Mouse (Mus musculus): Measurements from ENCODE around the gene Med27.

Med27 gene

GRCm38 (mm10) chr2:29563986-29564385 lies 217.4 kb downstream of the Med27 start:
- DNase-seq (ENCODE audit: low read depth, low spot score) = peak; percentile 62

DNA sequence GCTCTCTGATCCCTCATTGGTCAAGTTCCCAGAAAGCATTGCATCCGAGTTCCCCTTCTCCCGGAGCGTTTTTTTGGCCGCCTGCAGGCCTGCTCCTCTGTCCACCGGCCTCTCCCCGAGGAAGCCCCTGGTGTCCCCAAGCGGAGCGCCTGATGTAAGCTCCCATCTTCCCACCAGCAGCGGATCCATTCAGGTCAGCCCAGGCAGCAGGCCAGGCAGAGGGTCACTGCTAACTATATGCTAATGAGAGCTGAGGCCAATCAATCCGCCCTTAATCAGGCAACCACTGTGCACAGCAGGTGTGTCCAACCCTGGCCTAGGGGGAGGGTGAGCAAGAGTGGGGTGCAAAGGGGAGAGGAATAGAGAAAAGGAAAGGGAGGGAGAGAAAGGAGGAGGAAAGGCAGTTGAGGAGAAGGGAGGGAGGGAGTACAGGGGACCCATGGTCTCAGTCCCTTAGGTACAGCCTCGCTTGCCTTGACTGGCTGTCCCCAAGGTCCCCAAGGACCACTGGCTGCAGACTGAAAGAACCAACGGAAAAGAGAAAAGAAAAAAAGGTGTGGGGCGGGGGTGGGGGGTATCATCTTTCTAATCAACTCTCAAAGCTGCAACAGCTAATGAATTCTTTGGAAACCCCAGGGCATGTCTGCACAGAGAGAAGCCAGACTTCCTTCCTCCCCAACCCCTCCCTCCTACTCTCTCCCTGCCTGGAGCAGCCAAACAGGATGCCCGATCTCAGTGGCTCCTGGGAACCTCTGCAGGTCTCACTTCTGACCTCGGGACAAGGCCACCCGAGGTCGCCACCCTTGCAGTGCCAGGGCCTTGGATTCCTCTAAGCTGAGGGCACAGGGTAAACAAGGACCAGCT lies 219.2 kb downstream of the Med27 start:
- DNase-seq (ENCODE audit: low read depth, low spot score) = no peak

DNA sequence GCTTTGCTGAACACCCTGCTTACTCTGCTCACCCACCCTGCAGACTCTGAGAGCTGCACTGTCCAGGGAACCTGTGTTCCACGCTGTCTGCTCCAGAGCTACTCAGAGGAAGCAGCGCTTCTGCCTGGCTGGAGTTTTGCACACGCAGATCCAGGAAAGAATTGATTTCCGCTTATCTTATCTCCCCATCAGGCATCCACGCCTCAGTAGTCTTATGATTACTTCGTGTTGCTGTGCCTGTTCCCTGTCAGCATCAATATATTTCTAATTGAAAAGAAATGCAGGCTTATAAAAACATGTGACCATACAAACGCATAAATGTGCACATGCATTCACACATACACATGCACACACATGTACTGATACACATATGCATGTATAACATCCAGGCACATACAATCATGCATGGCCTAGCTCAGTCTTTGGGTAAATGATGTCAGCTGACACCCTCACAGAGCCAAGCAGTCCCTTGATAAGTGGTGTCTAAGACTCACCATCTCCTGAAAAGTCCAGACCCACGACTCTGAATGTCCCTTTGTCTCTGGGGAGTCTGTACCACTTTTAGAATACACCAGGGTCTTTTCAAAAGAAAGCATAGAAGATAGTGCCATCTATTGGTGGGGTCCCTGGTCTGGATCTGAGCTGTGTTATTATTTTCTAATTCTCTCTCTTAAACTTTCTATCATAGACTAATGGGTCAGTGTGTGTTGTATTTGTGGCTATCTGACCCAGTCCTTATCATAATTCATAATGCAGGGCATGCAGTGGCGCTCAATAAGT lies 225.5 kb downstream of the Med27 start:
- DNase-seq (ENCODE audit: low read depth, low spot score) = no peak

- DNase-seq (ENCODE audit: low read depth, low spot score) = no peak
Observed at GRCm38 (mm10) chr2:29572811-29573427, 226.3 kb downstream of the Med27 start.

DNA sequence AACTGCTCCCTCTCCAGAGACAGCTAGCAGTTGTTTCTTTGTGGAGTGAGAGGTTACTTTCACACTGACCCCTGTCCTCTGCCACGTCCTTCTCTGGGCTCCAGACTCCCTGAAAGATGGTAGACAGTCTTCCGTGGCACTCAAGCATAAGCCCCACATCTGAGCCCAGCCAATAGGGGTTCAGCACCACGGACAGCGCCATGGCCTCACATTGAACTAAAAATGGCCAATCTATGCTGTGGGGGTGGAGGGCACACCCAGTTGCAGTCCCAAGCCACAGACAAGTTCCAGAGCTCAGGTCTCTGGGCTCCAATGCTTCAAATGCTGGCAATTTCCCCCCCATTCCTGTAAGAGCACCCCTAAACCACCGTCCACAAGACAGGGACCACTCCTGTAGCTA lies 227.0 kb downstream of the Med27 start:
- no peak for DNase-seq (ENCODE audit: low read depth, low spot score)

- no peak for DNase-seq (ENCODE audit: low read depth, low spot score)
Observed at GRCm38 (mm10) chr2:29574187-29574586, 227.6 kb downstream of the Med27 start.
